Mouse (Mus musculus) stomach, embryonic 14.5 days (tissue): Measurements from ENCODE around the gene Gm20388. TPM values are rescaled to one million over a fixed set of nuclear protein-coding genes. Genes with fewer than 3 reads are reported as not detected.

Experiments
- ATAC-seq: fragments of 200-750 bp; cut with Nextera tagmentation; 2 replicates; pipeline ENCODE4 v1.8.0; 2017; ENCODE audit warnings: low read depth, moderate TSS enrichment; ENCODE audit not compliant: insufficient number of reproducible peaks, insufficient read depth, low FRiP score
- H3K27ac ChIP-seq: fragments of 300-500 bp; sonication (generic); 2 replicates; pipeline ENCODE4 v1.5.1; 2014; ENCODE audit warnings: mild to moderate bottlenecking, low read length, moderate library complexity, mixed read lengths
- H3K27me3 ChIP-seq: fragments of 300-500 bp; sonication (generic); 2 replicates; pipeline ENCODE4 v1.6.1; 2014; ENCODE audit warnings: low read length, control low read depth, mixed read lengths; ENCODE audit not compliant: control insufficient read depth, insufficient read depth
- H3K36me3 ChIP-seq: fragments of 300-500 bp; sonication (generic); 2 replicates; pipeline ENCODE4 v1.6.1; 2014; ENCODE audit warnings: mild to moderate bottlenecking, control low read depth, low read length, moderate library complexity, mixed read lengths; ENCODE audit not compliant: control insufficient read depth, insufficient read depth
- H3K4me1 ChIP-seq: fragments of 300-500 bp; sonication (generic); 2 replicates; pipeline ENCODE4 v1.6.1; 2014; ENCODE audit warnings: low read length, control low read depth, mixed read lengths; ENCODE audit not compliant: control insufficient read depth, insufficient read depth
- H3K4me2 ChIP-seq: fragments of 300-500 bp; sonication (generic); replicated peaks from 2 replicates; pipeline ENCODE4 v1.6.1; 2014; ENCODE audit warnings: low read depth, low read length, control low read depth
- H3K4me3 ChIP-seq: fragments of 300-500 bp; sonication (generic); 2 replicates; pipeline ENCODE4 v1.5.1; 2014; ENCODE audit warnings: low read depth, low read length, control low read depth
- H3K9ac ChIP-seq: fragments of 300-500 bp; sonication (generic); replicated peaks from 2 replicates; pipeline ENCODE4 v1.6.1; 2014; ENCODE audit warnings: low read depth, mild to moderate bottlenecking, control low read depth, low read length, moderate library complexity, mixed read lengths
- H3K9me3 ChIP-seq: fragments of 300-500 bp; sonication (generic); 2 replicates; pipeline ENCODE4 v1.6.1; 2016; ENCODE audit warnings: low read depth, low read length, control low read depth; ENCODE audit not compliant: control insufficient read depth
- WGBS: fragments of 180-500 bp; shearing (Covaris S2); extraction: QIAGEN DNeasy Blood & Tissue Kit; methylation state at CpG from one replicate; pipeline ENCODE4 v1.1.7; 2014; 5-methylcytosine and 5-hydroxymethylcytosine counted together
- polyA plus RNA-seq: library from polyadenylated mRNA; unstranded; fragments of >200 nt; fragmentation: Nextera tagmentation; extraction: Ambion mirVana; gene quantifications from 2 replicates; pipeline ENCODE4 v1.2.1, GENCODE M21; 2014

Gene Gm20388
- polyA plus RNA-seq, 1 experiment from 2014 or later = 11.4 TPM

DNA sequence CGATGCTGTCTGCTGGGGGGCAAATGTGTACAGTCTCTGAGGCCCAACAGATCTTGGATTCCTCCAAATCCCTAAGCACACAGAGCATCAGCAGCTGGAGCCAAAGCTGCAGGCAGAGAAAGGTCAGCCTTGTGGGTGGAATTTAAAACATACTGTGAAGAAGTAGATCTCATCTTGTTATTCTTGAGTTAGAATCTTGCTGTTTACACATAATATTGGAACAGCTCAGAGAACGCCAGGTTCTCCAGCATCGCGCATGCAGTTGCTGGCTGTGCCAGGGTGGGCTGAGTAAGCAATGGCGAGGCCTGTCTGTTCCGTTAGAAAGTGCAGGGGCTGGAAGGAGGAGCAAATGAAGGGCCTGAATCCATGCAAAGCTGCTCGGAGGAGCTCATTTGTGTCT lies 3235.7 kb downstream of the Gm20388 start:
- ATAC-seq = no peak
- no peaks in the 10 kb centered on the region for H3K27me3 ChIP-seq
- WGBS = 50% methylated on average over 7 of the region's 7 CpGs
- peak overlapping the region; percentile 86 for H3K27ac ChIP-seq
- no peaks in the 10 kb centered on the region for H3K9me3 ChIP-seq
- H3K9ac ChIP-seq = no peak overlapping the region
- H3K36me3 ChIP-seq = no peaks in the 10 kb centered on the region
- H3K4me3 ChIP-seq = no peak overlapping the region
- H3K4me1 ChIP-seq = peaks cover 8% of the 10 kb centered on the region; the same call in 1 of the 2 replicates
- no peak overlapping the region for H3K4me2 ChIP-seq

DNA sequence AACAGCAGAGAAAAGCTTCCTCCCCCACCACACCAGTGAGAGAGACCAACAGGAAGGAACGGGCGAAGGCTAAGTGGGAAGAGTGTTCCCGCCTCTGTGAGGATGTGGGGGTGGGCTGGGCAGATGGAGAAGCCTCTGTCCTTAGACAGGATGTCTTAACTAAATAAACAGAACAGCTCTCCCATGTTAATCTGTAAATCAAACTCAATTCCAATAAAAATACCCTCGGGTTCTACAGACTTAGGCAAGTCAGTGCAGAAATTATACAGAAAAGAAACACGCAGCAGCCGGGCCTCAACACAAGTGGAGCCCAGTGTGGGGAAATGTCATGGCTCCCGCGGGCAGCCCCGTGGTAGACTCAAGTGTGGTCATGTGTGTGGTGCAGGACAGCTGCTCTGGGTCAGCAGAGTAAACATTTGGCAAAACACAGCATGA lies 3240.1 kb downstream of the Gm20388 start:
- 47% methylated on average over 9 of the region's 9 CpGs for WGBS
- no peak overlapping the region for H3K9ac ChIP-seq
- H3K27me3 ChIP-seq = no peaks in the 10 kb centered on the region
- peak; percentile 61; the same call in 1 of the 2 replicates for ATAC-seq
- no peak overlapping the region for H3K4me3 ChIP-seq
- no peaks in the 10 kb centered on the region for H3K36me3 ChIP-seq
- no peaks in the 10 kb centered on the region for H3K9me3 ChIP-seq
- H3K27ac ChIP-seq = peak overlapping the region; percentile 64
- no peak overlapping the region for H3K4me2 ChIP-seq
- peaks cover 6% of the 10 kb centered on the region; the same call in 1 of the 2 replicates for H3K4me1 ChIP-seq

DNA sequence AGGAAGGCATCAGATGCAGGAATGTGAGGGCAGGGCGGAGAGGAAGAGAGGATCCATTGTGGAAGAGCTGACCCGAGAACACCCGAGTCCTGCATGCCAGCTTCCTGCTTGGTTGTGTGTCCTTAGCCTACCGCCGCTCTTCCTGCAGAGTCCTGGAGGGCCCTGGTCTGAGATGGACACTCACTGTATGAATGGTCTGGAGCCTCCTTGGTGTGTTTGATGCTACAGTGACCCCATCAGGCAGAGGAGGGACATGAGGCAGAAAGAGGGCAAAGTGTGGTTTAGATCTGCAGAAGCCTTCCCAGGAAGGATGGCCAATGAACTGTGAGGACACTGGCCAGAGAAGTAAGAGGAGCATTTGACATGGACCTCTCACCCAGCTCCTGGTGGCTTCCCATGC lies 3244.5 kb downstream of the Gm20388 start:
- WGBS = 67% methylated on average over 5 of the region's 5 CpGs

DNA sequence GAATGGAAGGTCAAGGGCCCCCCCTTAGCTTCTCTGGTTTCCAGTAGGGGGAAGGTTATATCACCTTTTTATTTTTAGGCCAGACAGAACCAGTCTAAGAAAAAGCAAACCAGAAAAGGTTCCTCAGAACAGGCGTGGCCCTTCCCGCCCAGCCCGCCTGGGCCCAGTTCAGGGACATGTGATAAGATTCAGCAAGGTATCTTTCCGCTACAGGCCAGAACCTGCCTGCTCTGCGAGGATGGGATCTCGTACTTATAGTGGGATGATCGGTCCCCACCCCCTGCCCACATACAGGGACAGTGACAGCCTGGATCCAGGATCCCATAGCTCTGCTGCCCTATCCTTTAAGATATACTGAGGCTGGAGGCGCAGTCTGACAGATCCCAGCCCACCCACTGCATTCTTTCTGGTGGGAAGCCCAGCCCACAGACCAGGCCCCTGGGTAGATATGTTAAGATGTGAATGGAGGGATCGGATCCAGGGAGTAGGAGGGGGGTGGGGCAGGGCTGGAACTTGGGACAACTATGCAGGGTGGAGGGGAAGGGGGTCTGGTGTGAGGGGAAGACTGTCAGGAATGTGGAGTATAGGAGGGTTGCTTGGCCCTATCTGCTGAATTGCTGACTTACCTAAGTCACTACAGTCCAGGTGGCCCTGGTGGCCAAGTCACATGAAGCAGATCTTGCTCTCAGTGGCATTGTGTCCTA lies 3245.6 kb downstream of the Gm20388 start:
- ATAC-seq = peak; percentile 46; the same call in 1 of the 2 replicates
- Histone ChIP-seq H3K4me2 (no peak overlapping the region), H3K9me3 (no peaks in the 10 kb centered on the region), H3K4me3 (no peak overlapping the region), H3K9ac (no peak overlapping the region), H3K36me3 (no peaks in the 10 kb centered on the region), H3K4me1 (peaks cover 21% of the 10 kb centered on the region), H3K27ac (no peak overlapping the region), H3K27me3 (no peaks in the 10 kb centered on the region)
- 69% methylated on average over 9 of the region's 9 CpGs for whole genome bisulfite sequencing

More for the DNA sequence above, 3244.5 kb downstream of the Gm20388 start:
- ATAC-seq = no peak
- H3K36me3 ChIP-seq = no peaks in the 10 kb centered on the region
- no peaks in the 10 kb centered on the region for H3K27me3 ChIP-seq
- no peaks in the 10 kb centered on the region for H3K9me3 ChIP-seq
- H3K27ac ChIP-seq = no peak overlapping the region
- peaks cover 21% of the 10 kb centered on the region for H3K4me1 ChIP-seq
- no peak overlapping the region for H3K4me2 ChIP-seq
- H3K4me3 ChIP-seq = no peak overlapping the region
- no peak overlapping the region for H3K9ac ChIP-seq

DNA sequence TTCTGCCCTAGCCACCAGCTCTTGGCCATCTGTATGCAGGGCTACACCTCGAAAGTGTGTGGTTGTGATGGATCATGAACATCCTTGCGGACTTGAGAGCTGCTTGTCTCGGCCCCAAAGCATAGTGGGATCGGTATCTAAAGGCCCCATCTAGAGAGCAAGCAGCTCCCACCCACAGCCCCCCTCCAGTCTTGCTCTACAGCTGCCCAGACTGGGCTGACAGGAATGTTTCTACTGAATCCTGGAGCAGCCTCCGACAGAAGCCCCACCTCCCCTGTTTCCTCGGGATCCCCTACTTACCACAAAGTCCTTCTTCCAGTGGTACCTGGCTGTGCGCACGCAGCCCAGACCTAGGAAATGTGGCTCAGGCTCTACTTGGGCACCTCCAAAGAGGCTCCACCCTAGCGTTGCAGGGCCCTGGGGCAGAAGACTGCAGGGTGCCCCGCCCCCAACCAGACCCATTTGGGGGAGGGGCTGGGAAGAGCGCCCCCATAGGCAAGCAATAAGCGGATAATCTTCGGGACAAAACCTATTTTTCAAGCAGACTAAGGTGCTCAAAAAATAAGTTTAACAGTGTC lies 3247.3 kb downstream of the Gm20388 start, which contains the start of gene Sult5a1:
Gene Sult5a1 (minus strand): TSS at position 428 of the 578 bp plus-strand sequence.
- 26% methylated on average over 13 of the region's 13 CpGs for WGBS
- H3K27me3 ChIP-seq = no peaks in the 10 kb centered on the region
- H3K36me3 ChIP-seq = no peaks in the 10 kb centered on the region
- peaks cover 21% of the 10 kb centered on the region for H3K4me1 ChIP-seq
- peak within 1 kb of the TSS; percentile 29 for H3K4me2 ChIP-seq
- no peaks in the 10 kb centered on the region for H3K9me3 ChIP-seq
- H3K4me3 ChIP-seq = peak within 1 kb of the TSS; percentile 21
- H3K27ac ChIP-seq = no peak within 1 kb of the TSS
- peak; percentile 64; the same call in 1 of the 2 replicates for ATAC-seq
- no peak within 1 kb of the TSS; the same call in 1 of the 2 replicates for H3K9ac ChIP-seq

DNA sequence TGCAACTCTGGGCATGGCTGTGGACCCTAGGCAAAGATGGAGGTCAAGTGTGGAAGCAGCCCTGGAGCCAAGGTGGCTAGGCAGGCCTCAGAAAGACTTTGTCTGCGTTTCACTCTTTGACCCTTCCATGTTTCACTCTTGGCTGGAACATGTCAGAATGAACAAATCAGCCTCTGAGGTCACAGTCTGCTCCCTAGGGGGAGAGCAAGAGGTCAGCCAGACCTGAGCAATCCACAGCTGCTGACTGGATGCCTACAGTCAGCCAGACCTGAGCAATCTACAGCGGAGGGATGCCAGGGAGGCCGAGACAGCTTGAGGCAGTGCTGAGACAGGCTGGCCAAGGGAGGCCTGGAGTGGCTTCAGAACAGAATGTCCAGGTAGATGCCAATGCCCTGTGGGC lies 3270.8 kb downstream of the Gm20388 start:
- no peak overlapping the region for H3K4me3 ChIP-seq
- H3K9me3 ChIP-seq = peaks cover 5% of the 10 kb centered on the region; the same call in 1 of the 2 replicates
- H3K4me1 ChIP-seq = no peaks in the 10 kb centered on the region
- H3K36me3 ChIP-seq = no peaks in the 10 kb centered on the region
- no peaks in the 10 kb centered on the region for H3K27me3 ChIP-seq
- no peak overlapping the region for H3K4me2 ChIP-seq
- H3K27ac ChIP-seq = no peak overlapping the region
- ATAC-seq = no peak
- no peak overlapping the region for H3K9ac ChIP-seq
- WGBS = 49% methylated on average over 3 of the region's 3 CpGs

DNA sequence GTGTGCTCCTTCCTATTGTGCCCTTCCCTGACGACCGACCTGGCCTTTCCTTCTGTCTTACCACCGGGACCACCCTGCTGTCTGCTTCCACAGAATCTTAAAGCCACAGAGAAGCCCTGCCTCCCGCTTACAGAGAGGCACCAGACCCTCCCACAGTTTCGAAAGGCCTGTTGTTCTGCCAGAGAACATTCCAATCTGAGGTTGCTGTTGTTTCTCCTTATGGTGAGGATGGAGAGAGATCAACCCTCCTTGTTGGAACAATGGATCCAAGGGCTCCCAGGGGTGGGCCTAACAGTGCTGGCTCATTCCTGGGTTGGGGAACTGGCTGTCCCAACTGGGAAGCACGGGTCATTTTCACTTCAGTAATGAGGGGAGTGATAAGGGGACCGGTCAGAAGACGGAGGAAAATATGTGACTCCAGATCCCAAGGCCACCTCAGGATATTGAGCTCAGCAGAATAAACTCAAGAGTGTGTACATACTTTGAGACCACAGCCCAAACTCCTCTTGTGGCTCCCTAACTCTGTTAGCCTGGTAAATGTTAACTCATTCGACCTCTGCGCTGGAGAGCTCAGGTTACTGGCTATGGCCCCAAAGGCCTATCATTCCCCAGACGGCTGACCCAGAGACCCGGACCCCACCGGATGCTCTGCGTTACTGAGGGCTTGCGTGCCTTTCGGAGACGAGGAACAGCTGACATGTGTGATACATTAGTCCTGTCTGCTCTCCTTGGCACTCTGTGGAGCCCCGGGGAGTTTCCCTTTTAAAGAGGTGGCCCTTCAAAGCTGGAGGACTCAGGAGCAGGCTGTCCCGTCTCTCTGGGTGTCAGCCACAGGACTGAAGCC lies 3275.1 kb downstream of the Gm20388 start, which contains the start of gene Dpep1:
Gene Dpep1 (plus strand): TSS at position 677 of the 844 bp plus-strand sequence.
- ATAC-seq = no peak
- Histone ChIP-seq H3K27ac (peak within 1 kb of the TSS; percentile 63; the same call in 1 of the 2 replicates), H3K4me3 (no peak within 1 kb of the TSS), H3K4me2 (no peak within 1 kb of the TSS), H3K9ac (no peak within 1 kb of the TSS), H3K36me3 (no peaks in the 10 kb centered on the region), H3K27me3 (no peaks in the 10 kb centered on the region), H3K4me1 (no peaks in the 10 kb centered on the region), H3K9me3 (no peaks in the 10 kb centered on the region)
- WGBS = 15% methylated on average over 19 of the region's 19 CpGs

DNA sequence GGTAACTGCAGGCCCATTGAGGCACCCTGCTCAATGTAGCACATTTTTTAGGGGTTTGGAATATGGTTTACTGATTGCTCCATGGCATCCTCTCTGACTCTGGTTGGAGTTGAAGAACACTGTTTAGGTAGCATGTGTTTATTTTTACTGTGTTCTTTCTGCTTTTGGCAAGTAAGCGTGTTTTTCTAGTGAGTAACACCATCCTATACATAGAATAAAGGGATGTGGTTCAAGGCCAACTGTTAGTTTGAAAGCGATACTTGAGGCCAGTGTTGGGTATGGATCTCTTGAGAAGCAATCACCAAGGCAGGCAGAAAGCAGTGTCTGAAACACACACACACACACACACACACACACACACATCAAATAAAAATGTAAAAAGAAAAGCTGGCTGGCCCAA lies 3277.4 kb downstream of the Gm20388 start:
- 79% methylated on average over 2 of the region's 2 CpGs for WGBS
- Histone ChIP-seq H3K9me3 (no peaks in the 10 kb centered on the region), H3K4me2 (no peak overlapping the region), H3K27me3 (no peaks in the 10 kb centered on the region), H3K36me3 (no peaks in the 10 kb centered on the region), H3K4me1 (no peaks in the 10 kb centered on the region), H3K4me3 (no peak overlapping the region), H3K27ac (no peak overlapping the region), H3K9ac (no peak overlapping the region)
- no peak for ATAC-seq
